Mouse (Mus musculus): ENCODE results near the gene L2hgdh.

The L2hgdh gene

DNA sequence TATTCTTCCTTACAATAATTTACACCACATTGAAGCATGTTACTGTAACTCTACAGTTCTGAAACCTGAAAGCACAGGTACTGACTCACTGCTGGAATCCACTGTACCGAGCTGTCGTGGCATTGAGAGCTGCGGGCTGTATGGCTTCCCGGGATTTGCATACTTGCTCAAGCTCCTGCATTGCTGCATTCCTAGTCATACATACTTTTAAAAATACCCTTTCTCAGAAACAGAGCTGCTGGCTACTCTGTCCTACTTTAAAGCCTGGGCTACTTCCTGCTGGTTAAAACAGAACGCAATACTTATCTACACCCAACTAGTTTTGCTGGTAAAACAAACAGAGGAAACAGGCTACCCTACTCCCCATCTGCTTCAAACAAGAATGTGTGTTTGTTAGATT is 19.5 kb upstream of the L2hgdh start:
- Histone ChIP-seq H3K9me3 (ENCODE audit: low read length) (no peaks in the 10 kb centered on the region), H3K4me1 (replicated peaks; ENCODE audit: low read depth, low read length) (no peaks in the 10 kb centered on the region), H3K27me3 (ENCODE audit: insufficient read depth, low read length) (no peaks in the 10 kb centered on the region), H3K36me3 (ENCODE audit: insufficient read depth, low read length) (0 out of 2 replicates have a peak, but pooled peaks cover 4% of the 10 kb centered on the region), H3K4me3 (replicated peaks; ENCODE audit: low read length) (no peak overlapping the region)
- no peak for TF ChIP-seq CTCF (conservative IDR thresholded peaks at IDR 0.05; ENCODE audit: low read length)
- TF ChIP-seq NANOG (IDR thresholded peaks at IDR 0.05; ENCODE audit: borderline replicate concordance, low read length): no peak
- no peak for TF ChIP-seq POU5F1 (IDR thresholded peaks at IDR 0.05; ENCODE audit: borderline replicate concordance, low read length)

DNA sequence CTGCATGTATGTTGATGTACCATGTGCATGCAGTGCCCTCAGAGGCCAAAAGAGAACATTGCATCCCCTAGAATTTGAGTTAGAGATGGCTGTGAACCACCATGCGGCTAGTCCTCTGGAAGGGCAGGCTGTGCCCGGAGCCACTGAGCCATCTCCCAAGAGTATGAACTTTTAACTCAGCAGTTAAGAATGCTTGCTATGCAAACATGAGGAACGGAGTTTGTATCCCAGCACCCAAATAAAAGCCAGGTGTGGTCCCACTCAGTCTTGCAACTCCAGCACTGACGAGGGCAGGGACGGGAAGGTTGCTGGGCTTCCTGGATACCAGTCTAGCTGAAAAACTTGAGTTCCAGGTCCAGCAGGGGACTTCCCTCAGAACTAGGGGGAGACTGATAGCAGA is 17.3 kb upstream of the L2hgdh start:
- H3K36me3 ChIP-seq (ENCODE audit: insufficient read depth, low read length): 0 out of 2 replicates have a peak, but pooled peaks cover 4% of the 10 kb centered on the region
- no peaks in the 10 kb centered on the region for H3K4me1 ChIP-seq (replicated peaks; ENCODE audit: low read depth, low read length)
- H3K9me3 ChIP-seq (ENCODE audit: low read length): no peaks in the 10 kb centered on the region
- TF ChIP-seq CTCF (conservative IDR thresholded peaks at IDR 0.05; ENCODE audit: low read length) (no peak), POU5F1 (IDR thresholded peaks at IDR 0.05; ENCODE audit: borderline replicate concordance, low read length) (no peak), NANOG (IDR thresholded peaks at IDR 0.05; ENCODE audit: borderline replicate concordance, low read length) (no peak)
- no peaks in the 10 kb centered on the region for H3K27me3 ChIP-seq (ENCODE audit: insufficient read depth, low read length)
- H3K4me3 ChIP-seq (replicated peaks; ENCODE audit: low read length): no peak overlapping the region

DNA sequence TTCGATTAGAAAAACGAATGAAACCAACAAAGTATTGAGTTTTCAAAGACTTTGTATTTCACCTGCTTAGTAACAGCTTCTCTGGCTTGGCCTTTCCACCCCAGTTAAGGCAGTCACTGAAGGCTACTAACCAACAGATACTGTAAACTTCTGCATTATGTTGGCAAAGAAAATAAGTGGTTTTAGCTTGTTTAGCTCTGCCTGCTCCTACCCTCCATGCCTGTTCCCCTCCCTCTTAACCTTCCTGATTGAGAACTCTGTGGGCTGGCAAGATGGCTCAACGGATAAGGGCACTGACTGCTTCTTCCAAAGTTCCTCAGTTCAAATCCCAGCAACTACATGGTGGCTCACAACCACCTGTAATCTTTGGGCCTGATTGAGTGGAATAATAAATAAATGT is 9.2 kb upstream of the L2hgdh start:
- Histone ChIP-seq H3K36me3 (ENCODE audit: insufficient read depth, low read length) (peaks cover 11% of the 10 kb centered on the region), H3K27me3 (ENCODE audit: insufficient read depth, low read length) (no peaks in the 10 kb centered on the region), H3K4me3 (replicated peaks; ENCODE audit: low read length) (no peak overlapping the region), H3K9me3 (ENCODE audit: low read length) (peaks cover 20% of the 10 kb centered on the region), H3K4me1 (replicated peaks; ENCODE audit: low read depth, low read length) (peaks cover 27% of the 10 kb centered on the region)
- TF ChIP-seq CTCF (conservative IDR thresholded peaks at IDR 0.05; ENCODE audit: low read length) (no peak), NANOG (IDR thresholded peaks at IDR 0.05; ENCODE audit: borderline replicate concordance, low read length) (no peak), POU5F1 (IDR thresholded peaks at IDR 0.05; ENCODE audit: borderline replicate concordance, low read length) (no peak)

DNA sequence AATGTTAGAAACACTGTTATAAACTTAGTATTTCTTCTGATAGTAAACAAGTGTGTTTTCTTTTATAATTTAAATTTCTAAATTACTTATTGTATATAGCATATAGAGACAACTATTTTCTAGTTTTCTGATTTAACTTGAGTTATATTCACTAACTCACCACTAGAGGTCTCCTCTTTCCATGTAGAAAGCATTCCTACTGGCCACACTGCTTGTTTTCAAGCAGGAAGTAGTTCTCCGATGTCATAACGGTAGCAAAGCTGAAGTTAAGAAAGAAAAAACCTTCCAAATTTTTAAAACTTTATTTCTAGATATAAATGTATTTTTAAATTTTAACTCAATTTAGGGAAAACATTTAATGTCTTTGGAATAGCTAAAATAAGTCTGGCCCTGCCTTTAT is 8.8 kb upstream of the L2hgdh start:
- Histone ChIP-seq H3K9me3 (ENCODE audit: low read length) (peaks cover 20% of the 10 kb centered on the region), H3K4me1 (replicated peaks; ENCODE audit: low read depth, low read length) (peaks cover 31% of the 10 kb centered on the region), H3K36me3 (ENCODE audit: insufficient read depth, low read length) (peaks cover 11% of the 10 kb centered on the region), H3K27me3 (ENCODE audit: insufficient read depth, low read length) (no peaks in the 10 kb centered on the region), H3K4me3 (replicated peaks; ENCODE audit: low read length) (no peak overlapping the region)
- peak; percentile 70 for TF ChIP-seq CTCF (conservative IDR thresholded peaks at IDR 0.05; ENCODE audit: low read length)
- TF ChIP-seq POU5F1 (IDR thresholded peaks at IDR 0.05; ENCODE audit: borderline replicate concordance, low read length): no peak

DNA sequence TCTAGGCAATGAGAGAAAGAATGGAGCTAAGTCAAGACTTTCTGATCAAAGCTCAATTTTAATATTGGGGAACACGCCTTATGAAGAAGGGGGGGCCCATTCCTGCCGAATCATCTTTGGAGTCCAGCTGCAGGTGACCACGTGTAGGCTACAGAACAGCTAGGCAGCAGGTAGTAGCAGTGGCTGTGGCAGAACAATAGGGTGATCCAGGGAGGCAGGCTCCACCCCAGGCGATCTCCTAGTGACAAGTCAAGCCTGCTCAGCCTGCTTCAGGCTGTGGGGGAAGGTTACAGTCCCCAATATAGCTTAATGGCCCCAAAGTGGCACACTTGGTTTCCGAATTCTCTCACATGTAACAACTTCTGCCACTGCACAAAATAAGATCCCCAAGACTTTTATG is 7.5 kb upstream of the L2hgdh start:
- peaks cover 19% of the 10 kb centered on the region for H3K36me3 ChIP-seq (ENCODE audit: insufficient read depth, low read length)
- peaks cover 20% of the 10 kb centered on the region for H3K9me3 ChIP-seq (ENCODE audit: low read length)
- TF ChIP-seq CTCF (conservative IDR thresholded peaks at IDR 0.05; ENCODE audit: low read length): no peak
- TF ChIP-seq NANOG (IDR thresholded peaks at IDR 0.05; ENCODE audit: borderline replicate concordance, low read length): no peak
- no peak for TF ChIP-seq POU5F1 (IDR thresholded peaks at IDR 0.05; ENCODE audit: borderline replicate concordance, low read length)
- H3K4me3 ChIP-seq (replicated peaks; ENCODE audit: low read length): no peak overlapping the region
- peaks cover 32% of the 10 kb centered on the region for H3K4me1 ChIP-seq (replicated peaks; ENCODE audit: low read depth, low read length)
- H3K27me3 ChIP-seq (ENCODE audit: insufficient read depth, low read length): no peaks in the 10 kb centered on the region

DNA sequence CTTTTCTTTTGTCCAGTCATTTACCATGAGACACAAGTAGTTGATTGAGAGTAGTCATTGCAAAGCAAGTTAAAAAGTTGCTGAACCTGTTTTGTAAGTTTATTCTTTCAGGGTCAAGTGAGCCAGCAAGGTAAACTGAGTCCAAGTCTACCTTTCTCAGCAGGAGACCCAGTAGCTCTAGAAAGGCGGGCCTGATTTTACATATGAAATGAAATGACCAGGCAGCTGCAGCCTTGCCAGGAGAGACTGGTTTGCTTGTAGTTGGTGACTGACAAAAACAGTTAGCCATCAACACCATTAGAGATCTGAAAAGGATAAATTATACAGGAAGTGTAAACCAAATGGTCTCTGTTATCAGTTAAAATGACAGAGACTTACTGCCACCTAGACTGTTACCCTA is 5.6 kb upstream of the L2hgdh start:
- peaks cover 20% of the 10 kb centered on the region for H3K9me3 ChIP-seq (ENCODE audit: low read length)
- H3K4me1 ChIP-seq (replicated peaks; ENCODE audit: low read depth, low read length): peaks cover 44% of the 10 kb centered on the region
- H3K4me3 ChIP-seq (replicated peaks; ENCODE audit: low read length): no peak overlapping the region
- TF ChIP-seq POU5F1 (IDR thresholded peaks at IDR 0.05; ENCODE audit: borderline replicate concordance, low read length) (no peak), CTCF (conservative IDR thresholded peaks at IDR 0.05; ENCODE audit: low read length) (no peak), NANOG (IDR thresholded peaks at IDR 0.05; ENCODE audit: borderline replicate concordance, low read length) (no peak)
- peaks cover 22% of the 10 kb centered on the region for H3K36me3 ChIP-seq (ENCODE audit: insufficient read depth, low read length)
- no peaks in the 10 kb centered on the region for H3K27me3 ChIP-seq (ENCODE audit: insufficient read depth, low read length)

DNA sequence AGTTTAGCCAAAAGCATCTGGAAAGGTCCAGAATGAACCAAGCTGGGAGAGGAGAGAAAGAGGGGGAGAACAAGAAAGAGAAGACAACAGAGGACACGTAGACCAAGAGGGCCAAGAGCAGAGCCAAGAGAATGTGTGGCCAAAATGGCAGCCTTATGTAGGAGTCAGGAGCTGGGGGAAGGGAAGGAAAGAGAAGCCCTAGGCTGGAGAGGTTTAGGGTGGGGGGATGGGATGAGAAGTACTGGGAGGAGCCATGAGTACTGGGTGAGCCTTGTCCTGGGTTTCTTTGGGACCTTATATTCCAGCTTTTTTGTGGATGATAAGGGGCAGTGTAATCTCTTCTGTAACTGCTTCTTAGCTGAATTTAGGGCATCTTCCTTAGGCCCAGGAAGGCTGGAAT is 4.6 kb upstream of the L2hgdh start:
- no peak overlapping the region for H3K4me3 ChIP-seq (replicated peaks; ENCODE audit: low read length)
- peaks cover 22% of the 10 kb centered on the region for H3K36me3 ChIP-seq (ENCODE audit: insufficient read depth, low read length)
- TF ChIP-seq NANOG (IDR thresholded peaks at IDR 0.05; ENCODE audit: borderline replicate concordance, low read length): no peak
- no peak for TF ChIP-seq CTCF (conservative IDR thresholded peaks at IDR 0.05; ENCODE audit: low read length)
- no peak for TF ChIP-seq POU5F1 (IDR thresholded peaks at IDR 0.05; ENCODE audit: borderline replicate concordance, low read length)
- no peaks in the 10 kb centered on the region for H3K27me3 ChIP-seq (ENCODE audit: insufficient read depth, low read length)
- peaks cover 46% of the 10 kb centered on the region for H3K4me1 ChIP-seq (replicated peaks; ENCODE audit: low read depth, low read length)
- peaks cover 20% of the 10 kb centered on the region for H3K9me3 ChIP-seq (ENCODE audit: low read length)

DNA sequence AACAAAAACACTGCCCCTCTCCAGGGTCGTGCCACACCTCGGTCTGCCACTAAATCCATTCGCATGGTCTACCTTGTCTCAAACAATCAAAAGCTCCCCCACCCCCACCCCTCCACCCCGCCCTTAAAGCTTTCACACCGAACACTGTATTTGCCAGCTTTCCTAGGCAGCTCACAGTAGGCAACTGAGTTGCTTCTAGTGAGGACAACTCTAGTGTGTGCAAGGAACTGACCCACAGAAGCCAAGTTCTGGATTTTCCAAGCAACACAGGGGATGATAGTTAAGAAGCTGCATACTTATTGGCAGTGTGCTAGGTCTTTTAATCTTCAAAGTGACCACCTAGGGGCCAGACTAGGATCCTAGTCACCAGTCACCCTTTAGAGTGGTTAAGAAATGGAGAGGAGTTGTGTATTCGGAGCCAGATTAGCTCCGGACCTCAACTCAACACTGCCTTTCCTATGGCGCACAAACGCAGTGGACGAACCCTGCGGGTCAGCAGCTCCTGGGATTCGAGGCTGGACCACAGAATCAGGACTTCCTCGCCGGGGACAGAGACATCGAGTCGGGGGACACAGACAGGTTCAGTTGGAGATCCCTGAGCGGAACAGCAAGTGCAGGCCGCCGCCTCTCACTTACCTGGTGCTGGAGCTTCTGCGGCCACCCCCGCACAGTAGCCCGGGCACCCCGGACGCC is 509 bp downstream of the L2hgdh start:
- TF ChIP-seq NANOG (IDR thresholded peaks at IDR 0.05; ENCODE audit: borderline replicate concordance, low read length): no peak
- no peak for TF ChIP-seq POU5F1 (IDR thresholded peaks at IDR 0.05; ENCODE audit: borderline replicate concordance, low read length)
- TF ChIP-seq CTCF (conservative IDR thresholded peaks at IDR 0.05; ENCODE audit: low read length): no peak
- Histone ChIP-seq H3K36me3 (ENCODE audit: insufficient read depth, low read length) (peaks cover 42% of the 10 kb centered on the region), H3K9me3 (ENCODE audit: low read length) (peaks cover 38% of the 10 kb centered on the region), H3K27me3 (ENCODE audit: insufficient read depth, low read length) (no peaks in the 10 kb centered on the region), H3K4me3 (replicated peaks; ENCODE audit: low read length) (peak overlapping the region; percentile 88), H3K4me1 (replicated peaks; ENCODE audit: low read depth, low read length) (peaks cover 34% of the 10 kb centered on the region)

DNA sequence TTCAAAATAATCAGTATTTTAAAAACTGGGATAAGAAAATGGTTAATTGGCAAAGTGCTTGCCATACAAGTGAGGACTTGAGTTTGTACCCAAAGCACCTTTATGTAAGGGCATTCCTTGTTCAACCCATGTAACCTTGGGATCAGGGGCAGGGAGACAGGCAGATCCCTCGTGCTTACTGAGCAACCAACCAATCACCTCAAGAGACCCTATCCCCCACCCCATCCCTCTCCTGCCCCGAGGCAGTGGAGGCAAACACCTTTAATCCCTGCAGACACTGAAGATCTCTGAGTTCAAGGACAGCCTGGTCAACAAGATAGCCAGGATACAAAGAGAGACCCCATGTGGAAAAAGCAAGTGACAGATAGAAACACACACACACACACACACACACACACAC is 1.3 kb downstream of the L2hgdh start:
- TF ChIP-seq POU5F1 (IDR thresholded peaks at IDR 0.05; ENCODE audit: borderline replicate concordance, low read length) (no peak), CTCF (conservative IDR thresholded peaks at IDR 0.05; ENCODE audit: low read length) (no peak), NANOG (IDR thresholded peaks at IDR 0.05; ENCODE audit: borderline replicate concordance, low read length) (no peak)
- Histone ChIP-seq H3K27me3 (ENCODE audit: insufficient read depth, low read length) (no peaks in the 10 kb centered on the region), H3K4me3 (replicated peaks; ENCODE audit: low read length) (peak overlapping the region; percentile 88)

More for the DNA sequence above, 1.3 kb downstream of the L2hgdh start:
- Histone ChIP-seq H3K4me1 (replicated peaks; ENCODE audit: low read depth, low read length) (peaks cover 26% of the 10 kb centered on the region), H3K9me3 (ENCODE audit: low read length) (peaks cover 46% of the 10 kb centered on the region), H3K36me3 (ENCODE audit: insufficient read depth, low read length) (peaks cover 47% of the 10 kb centered on the region)
